Mouse (Mus musculus) right cerebral cortex, adult 18-20 months (tissue): ENCODE measurements around the gene Retreg3.
"Not testable (repeated sequence)": the region's sequence is repeated elsewhere in the genome, so short reads cannot be mapped to it uniquely, and the experiment has no call there.

ENCODE experiments used
- DNase-seq: peaks from one replicate; pipeline ENCODE4 v3.0.0; 2022; ENCODE audit warnings: mixed read lengths

The Retreg3 gene

DNA sequence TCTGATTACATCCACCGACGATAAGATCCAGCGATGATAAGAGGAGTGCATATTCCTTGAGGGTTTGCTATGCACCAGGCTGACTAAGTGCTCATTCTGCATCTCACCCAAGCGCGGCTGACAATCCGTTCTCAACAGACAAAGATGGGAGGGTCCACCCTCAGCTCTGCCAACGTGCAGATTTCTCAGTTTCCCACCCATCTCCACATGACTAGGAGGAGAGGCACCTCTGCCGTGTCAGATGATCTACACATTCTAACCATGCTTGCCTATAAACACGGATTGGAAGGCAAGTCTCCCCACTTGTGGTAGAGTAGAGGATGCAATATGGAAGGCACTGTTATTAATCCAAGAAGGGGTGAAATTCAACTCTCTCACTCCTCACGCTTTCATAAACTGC lies 29.1 kb upstream of the Retreg3 start:
- no peak for DNase-seq

DNA sequence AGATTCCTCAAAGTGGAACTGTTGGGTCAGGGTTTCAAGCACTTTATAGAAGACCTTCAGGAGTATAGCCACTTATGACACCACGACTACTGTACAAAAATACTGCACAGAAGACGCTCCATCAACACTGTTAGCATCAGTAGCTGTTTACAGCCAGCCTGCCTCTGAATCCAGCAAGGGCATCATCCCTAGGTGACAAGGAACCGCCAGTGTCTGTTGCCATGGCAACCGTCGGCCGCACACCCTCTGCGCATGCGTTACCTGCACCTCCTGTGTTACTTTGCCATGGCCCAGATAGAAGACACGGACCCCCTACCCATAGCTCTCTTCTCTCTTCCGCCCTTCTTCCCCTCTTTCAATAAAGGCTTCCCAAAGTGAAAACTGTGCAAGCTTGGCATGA lies 26.7 kb upstream of the Retreg3 start:
- peak; percentile 58 for DNase-seq

DNA sequence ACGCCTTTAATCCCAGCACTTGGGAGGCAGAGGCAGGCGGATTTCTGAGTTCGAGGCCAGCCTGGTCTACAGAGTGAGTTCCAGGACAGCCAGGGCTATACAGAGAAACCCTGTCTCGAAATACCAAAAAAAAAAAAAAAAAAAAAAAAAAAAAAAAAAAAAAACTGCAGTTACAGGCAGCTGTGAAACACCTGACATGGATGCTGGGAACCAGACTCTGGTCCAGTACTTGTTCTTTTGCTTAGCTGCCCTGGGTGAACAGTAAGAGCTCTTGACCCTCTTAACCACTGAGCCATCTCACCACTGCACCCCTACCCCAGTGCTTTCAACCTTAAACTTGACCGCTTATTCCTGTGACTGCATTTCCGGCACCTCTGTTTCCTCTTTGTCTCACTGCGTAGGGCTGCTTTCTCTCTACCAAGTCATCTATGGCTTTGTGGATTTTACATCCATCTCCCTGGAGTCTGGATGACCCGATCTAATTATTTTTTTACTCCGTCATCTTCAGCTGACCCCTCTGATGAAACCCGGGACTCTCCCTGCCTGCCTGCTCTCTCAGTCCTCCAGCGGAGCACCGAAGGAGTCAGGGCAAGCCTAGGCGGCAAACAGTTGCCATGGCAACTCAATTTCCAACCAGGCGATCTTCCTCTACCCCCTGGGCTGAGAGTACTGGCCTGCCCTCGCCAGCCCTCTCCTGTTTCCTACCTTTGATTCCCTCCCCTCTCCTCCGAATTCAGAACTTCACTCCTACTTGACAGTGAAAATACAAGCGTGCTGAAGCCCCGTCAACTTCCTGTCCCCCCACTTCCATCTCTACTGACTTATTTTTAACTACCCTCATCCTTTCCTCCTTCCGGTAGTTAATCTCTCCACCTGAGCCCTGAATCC lies 23.9 kb upstream of the Retreg3 start:
- peak; percentile 68 for DNase-seq

DNA sequence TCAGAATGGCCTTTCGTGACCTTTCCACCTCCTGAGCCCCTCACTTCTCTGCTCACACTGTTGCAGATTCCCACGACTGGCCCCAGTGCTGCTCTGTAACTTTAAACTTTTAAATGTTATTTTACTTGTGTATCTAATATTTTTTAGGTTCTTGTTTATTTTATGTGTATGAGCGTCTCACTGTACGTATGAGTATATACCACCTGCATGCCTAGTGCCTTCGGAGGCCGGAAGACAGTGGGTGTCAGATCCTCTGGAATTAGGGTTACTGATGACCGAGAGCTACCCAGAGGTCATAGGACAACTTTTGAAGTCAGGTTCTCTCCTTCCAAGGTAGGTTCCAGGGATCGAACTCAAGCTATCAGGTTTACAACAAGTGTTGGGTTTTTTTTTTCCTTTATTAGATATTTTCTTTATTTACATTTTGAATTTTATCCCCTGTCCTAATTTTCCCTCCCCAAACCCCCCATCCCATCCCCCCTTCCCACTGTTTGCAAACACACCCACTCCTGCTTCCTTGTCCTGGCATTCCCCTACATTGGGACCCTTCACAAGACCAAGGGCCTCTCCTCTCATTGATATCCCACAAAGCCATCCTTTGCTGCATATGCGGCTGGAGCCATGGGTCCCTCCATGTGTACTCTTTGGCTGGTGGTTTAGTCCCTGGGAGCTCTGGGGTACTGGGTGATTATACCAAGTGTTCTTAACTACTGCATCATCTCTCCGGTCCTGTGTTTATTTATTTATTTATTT lies 22.7 kb upstream of the Retreg3 start:
- DNase-seq: no peak

DNA sequence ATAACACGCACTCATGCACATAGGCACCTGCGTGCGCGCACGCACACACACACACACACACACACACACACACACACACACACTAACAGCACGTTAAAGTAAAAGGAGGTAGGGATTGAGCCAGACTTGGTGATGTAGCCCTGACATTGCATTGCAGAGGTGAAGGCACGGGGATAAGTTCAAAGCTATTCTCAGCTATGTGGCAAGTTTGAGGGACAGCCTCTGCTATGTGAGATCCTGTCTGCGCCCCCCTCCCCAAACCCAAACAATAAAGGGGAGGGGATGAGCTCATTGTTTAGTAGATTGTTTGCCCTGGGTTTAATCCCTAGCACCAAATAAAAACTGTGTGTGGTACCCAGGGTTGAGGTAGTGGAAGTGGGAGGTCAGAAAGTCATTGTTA lies 21.4 kb upstream of the Retreg3 start:
- no peak for DNase-seq

DNA sequence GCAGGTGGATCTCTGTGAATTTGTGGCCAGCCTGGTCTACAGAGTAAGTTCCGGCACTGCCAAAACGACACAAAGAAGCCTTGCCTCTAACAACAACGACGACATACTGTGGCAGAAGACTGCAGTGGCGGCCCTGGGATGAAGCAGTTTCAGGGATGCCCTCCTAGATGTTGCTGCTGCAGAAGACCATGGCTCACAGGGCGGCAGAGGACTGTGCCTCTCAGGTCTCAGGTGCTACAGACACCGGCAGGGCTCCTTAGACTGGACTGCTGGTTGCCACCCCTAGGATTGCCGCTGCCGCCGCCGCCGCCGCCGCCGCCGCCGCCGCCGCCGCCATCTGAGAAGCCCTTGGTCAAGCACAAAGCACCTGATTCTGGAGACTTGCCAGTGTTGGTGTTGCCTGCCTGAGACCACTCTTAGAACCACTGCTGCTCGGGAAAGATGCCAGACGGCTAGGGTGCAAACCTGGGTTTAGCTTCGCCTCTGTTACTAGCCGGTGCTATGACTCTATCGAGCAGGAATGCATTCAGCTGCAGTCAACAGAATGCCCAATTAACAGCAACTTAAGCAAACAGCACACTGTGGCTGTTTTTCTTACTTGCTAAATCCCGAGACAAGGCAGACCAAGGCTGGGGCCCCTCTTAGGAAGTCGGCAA lies 20.6 kb upstream of the Retreg3 start:
- DNase-seq: no peak

DNA sequence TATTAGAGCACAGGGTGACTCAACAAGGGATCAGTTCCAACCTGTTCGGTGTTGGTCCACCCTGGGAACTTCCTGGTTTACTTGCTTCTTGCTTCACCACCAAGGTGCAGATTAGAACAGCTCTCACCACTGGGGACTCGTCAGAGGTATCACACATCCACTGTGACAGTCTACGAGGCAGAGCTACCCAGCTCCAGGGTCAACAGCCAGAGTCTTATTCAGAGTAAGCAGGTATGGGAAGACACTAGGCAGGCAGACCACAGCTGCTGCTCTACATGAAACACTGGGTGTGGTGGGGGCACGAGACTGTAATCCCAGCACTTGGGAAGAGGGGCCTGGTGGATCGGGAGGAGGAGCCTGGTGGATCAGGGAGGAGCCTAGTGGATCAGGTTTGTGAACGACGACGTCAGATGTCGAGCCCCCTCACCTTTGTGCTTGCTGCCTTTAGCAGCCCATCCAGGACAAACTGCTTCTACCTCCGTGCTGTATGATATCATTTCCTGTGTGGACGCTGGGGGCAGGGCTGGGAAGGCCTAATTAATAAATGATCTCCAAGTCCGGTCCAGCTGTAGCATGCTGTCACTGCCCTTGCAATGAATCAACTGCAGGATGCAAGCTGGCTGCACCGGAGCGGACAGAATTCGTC lies 19.0 kb upstream of the Retreg3 start:
- no peak for DNase-seq

DNA sequence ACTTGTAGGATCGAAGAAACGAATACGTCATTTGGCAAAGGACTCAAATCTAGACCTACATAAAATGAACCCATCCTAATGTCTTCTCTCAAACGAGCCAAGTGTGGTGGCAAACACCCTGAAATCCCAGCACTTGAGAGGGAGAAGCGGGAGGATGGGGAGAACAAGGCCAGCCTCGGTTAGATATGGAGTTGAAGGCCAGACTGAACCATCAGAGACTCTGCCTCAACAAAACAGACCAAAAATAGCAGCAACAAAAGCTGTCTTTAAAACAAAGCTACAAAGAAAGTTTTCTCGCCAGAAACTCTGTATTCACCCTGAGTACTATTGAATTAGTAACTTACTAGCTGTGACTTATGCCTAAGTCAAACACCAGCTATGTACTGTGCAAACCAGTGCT lies 17.3 kb upstream of the Retreg3 start:
- DNase-seq: no peak

DNA sequence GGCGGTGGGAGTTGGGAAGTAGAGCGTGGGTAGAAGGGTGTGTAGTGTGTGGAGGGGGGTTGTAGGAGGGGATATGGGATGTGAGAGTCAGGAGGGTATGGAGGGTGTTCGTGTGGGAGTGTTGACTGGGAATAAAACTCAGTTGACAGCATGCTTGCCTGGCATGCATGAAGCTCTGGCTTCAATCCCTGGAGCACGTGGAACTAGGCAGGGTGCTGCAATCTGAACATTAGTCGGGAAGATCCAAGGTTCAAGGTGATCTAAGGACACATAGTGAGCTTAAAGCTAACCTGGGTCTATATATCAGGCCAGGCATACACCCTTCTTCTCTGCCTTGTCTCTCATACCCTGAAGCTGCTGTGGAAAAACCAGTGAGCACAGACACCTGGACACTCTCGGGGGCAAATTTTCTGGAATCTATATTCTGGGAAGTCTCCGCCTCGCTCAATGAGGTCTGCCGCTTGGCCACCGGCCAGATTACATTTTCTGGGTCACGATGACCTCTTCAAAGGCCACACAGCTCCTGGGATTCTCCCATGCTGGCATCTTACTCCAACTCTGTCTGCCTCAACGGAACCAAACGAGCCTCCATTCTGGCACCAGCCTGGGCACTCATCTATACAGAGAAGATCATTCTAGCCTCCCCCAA lies 14.6 kb upstream of the Retreg3 start:
- DNase-seq: no peak

DNA sequence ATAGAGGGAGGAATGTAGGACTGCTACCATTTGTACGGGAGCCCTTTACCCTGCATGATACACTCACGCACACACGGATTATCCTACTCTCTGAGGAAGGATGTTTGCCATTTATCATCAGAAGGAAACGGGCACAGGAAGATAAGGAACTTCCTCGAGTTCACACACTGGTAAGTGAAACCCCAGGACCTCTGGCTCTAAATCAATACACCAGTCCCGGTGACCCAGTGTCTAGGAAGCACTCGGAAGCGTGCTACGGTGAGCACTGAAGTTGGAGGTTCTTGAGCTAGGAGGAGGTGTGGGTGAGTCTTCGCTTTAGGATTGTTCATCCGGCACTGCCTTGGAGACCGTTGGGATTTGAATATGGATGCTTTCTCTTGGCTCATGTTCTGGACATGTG lies 13.3 kb upstream of the Retreg3 start:
- no peak for DNase-seq

DNA sequence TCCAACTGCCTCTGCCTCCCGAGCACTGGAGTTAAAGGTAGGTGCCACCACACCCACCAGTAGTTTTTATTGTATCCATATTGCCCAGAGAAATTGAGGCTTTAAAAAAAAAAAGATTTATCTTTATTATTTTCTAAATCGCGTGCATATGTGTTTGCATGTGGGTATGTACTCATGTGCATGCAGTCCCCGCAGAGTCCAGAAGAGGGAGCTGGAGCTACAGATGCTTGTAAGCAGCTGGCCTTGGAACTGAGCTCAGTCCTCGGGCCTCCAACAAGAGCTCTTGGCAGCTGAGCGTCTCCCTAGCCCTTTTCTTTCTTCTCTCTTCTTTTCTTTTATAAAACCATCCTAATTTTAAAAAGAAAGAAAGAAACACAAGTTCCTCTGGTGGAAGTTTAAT lies 12.0 kb upstream of the Retreg3 start:
- no peak for DNase-seq

DNA sequence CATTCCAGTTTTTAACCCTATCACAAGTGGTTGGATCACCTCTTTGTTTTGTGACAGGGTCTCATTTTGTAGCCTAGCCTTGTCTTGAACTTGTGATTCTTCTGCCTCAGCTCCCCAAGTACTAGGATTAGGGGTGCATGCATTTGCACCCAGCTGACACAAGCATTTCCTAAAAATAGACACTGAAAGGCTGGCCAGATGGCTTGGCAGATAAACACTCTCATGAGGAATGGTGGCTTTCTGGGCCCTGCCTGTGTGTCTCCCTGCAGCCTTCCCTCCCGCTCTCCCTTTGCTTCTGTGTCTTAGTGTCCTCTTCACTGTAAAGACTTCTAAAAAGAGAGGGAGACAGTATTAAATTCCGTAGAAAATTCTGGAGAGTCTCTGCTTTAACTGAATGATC lies 11.5 kb upstream of the Retreg3 start:
- DNase-seq: no peak

DNA sequence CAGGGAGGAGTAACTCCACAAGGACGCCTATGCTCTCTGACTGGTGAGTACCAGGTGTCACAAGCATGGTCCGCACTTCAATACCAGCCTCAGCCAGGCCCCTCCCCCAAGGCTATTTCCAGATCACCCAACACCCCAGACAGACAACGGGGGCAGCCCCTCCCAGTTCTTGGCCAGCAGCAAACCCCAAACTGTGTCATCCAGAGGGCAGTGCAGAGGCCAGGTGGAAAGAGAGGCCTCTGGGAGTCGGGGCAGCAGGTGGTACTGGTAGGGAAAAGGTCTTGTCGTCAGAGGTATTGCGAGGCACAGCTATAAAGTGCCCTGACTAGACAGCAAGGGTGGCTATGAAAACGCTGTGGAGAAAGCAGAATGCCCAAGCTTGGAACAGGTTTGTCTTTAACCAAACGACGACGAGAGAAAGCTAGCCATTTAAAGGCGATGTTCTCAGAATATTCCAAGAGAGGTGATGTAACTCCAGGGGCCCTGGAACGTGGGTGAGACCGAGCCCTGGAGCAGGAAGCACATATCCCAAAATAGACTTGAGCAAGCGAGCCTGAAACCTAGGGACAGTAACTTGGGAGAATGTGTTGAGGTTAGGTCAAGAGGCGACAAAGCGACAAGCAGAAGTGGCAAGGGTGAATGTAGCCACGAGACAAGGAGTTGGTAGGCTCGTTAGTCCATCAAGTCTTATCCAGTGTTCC lies 10.5 kb upstream of the Retreg3 start:
- no peak for DNase-seq

DNA sequence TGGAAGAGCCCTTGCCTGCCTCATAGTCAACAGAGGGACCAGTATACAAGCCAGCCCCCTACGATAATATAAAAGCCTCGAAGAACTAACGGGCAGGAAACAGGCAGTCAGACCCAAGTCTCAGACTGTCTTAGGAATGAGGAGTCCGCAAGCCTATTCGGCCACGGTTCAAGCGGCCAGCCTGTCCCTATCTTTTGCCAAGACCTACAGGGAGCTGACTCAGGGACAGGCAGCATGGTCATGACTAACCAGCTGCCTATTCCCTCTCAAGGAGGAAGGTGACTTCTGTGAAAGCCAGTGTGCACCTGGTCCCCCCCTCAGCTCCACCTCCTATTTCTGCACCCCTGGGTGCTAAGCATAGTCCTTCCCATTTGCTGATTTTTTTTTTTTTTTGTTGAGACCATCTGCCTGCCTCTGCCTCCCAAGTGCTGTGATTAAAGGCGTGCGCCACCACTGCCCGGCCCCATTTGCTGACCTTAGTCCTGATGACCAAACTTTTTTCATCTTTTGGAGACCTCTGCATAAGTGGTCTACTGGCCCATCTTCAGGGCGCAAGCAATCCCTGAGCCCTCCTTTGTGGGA lies 9.4 kb upstream of the Retreg3 start:
- DNase-seq: no peak

DNA sequence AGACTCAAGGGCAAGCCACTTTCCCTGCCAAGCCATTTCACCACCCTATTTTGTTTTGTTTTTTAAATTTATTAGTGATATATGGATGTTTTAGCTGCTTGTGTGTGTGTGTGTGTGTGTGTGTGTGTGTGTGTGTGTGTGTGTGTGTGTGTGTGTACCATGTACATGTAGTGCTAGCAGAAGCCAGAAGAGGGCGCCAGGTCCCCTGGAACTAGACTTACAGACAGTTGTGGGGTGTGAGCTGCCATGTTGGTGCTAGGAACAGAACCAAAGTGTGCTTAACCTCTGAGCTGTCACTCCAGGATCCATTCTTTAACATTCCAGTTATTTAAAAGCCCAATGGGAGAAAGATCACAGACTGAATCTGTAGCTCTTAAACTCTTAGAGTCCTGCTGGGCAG lies 7.4 kb upstream of the Retreg3 start:
- DNase-seq: no peak

DNA sequence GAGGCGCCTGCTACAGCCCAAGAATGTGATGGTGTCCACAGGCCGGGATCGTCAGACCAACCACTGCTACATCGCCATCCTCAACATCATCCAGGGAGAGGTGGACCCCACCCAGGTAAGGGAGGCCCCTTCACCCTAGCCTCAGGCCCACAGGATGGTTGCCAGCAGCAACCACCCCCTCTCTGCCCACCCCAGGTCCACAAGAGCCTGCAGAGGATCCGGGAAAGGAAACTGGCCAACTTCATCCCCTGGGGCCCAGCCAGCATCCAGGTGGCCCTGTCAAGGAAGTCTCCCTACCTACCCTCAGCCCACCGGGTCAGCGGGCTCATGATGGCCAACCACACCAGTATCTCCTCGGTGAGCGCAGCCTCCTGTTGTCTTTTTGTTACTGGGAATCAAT lies 5.3 kb upstream of the Retreg3 start:
- not testable (repeated sequence) for DNase-seq

DNA sequence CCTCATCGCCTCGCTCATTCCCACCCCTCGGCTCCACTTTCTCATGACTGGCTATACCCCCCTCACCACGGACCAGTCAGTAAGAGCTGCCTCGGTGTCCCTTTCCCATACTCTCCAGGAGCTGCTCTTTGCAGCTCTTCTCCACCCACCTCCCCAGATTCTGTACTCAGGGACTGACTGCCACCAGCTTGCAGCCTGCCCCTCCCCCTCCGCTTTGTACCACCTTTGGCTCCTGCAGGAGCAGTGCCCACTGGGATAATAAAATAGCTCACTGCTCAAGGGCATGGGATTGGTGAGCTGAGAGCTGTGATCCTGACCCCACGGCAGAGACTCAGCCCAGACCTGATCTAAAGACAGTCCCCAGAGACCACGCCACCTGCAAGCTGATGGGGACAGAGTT lies 4.8 kb upstream of the Retreg3 start:
- DNase-seq: not testable (repeated sequence)

DNA sequence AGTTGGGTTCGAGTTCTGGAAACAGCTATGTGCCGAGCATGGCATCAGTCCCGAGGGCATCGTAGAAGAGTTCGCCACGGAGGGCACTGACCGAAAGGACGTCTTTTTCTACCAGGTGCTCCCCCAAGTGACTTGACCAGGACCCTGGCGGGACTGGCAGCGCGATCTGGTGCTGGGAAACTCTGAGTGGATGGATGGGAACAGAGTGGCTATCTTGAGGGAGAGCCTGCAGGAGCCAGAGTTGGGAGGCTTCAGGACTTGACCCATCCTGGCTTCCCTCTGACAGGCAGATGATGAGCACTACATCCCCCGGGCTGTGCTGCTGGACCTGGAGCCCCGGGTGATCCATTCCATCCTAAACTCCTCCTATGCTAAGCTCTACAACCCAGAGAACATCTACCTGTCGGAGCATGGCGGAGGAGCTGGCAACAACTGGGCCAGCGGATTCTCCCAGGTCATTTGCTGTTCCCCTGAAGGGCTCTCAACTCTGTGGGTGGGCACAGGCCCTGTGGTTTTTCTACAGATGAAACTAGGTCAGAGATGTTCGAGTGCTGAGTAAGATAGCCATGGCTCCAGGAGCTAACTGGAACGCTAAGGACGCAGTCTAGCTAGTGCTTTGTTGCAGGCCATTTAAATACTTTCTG lies 974 bp upstream of the Retreg3 start:
- DNase-seq: no peak

DNA sequence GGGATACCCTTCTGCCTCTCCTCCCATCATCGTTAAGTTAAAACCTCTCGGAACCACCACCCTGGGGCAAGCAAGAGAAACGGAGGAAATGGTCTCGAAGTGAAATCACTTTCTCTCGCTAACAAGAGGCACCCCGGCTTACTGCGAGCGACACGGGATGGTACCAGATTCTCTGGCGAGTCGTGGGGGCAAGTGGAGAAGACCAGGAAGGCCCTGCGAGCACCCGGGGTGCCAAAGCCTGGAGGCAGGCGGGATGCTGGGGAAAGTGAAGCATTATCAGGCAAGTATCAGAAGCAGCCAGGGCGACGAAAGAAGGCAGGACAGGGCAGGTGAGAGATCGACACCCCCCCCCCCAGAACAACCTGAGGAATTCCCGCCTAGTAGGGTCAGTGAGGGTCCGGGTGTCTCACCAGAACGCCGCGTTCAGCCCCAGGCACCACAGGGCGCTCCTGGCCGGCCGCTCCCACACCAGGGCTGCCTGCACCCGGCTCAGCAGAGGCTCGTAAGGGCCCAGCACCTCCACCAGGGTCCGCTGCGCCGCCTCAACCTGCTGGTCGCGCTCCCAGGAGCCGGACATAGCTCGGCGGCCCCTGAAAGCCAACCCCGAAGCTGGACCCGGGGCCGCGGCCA lies 447 bp downstream of the Retreg3 start:
- DNase-seq: no peak

DNA sequence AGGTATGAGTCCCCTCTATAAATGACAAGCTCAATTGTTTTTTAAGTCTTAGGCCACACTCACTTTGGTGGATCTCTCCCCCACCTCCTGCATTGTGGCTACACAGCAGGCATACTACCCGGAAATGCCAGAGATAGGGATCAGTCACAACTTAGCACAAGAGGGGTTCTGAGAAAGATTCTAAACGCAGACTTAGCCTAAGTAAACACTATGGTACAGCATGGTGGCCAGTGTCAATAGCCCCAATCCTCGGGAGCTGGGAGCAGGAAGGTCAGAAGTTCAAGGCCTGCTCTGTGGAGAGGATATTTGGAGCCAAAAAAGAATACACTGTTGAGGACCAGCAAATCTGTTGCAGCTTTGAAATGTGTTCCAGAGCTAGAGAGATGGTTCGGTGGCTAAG lies 1.6 kb downstream of the Retreg3 start:
- no peak for DNase-seq

DNA sequence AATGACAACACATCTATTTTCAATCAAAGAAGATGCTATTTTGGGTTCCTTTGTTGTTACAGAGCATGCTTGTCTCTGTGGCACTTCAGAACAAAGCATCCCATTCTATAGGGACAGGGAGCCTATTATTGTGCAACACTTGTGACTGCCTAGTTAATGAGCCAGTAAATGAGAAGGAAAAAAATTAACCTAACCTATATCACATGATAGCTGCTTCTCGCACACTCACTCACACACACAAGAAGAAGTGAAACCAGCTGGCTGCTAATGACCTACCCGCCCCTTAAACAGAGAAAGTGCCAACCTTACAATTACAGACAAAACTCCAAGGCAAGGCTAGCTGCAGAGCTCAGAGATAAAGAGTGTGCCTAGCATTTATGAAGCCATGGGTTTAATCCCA lies 4.1 kb downstream of the Retreg3 start:
- DNase-seq: no peak
